Mouse (Mus musculus): Measurements from ENCODE around the gene Slamf6. TPM values are rescaled to one million over a fixed set of nuclear protein-coding genes. Genes with fewer than 3 reads are reported as not detected.

The Slamf6 gene
- polyA plus RNA-seq, 1 experiment from 2014 or later = not detected

DNA sequence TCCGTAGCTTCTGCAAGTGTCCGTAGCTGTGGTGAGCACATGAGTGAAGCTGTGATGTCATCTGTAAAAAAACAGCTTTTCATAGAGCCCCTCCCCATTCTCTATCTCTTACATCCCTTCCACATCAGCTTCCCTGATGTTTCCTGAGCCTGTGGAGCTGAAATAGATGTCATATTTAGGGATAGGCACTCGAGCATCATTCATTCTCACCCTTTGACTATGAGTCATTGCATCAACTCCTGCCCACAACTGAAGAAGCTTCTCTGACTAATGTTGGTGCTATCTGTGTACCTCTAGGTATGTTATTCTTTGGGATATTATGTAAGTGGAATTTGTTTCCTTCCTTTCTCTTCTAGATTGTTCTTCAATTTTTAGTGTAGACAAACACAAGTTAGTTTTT, 7.6 kb downstream of the Slamf6 start:
- WGBS = 74% methylated on average over 3 of the region's 3 CpGs
- no peak for ATAC-seq (ENCODE audit: low FRiP score, low read depth)
- H3K4me3 ChIP-seq = no peak overlapping the region

DNA sequence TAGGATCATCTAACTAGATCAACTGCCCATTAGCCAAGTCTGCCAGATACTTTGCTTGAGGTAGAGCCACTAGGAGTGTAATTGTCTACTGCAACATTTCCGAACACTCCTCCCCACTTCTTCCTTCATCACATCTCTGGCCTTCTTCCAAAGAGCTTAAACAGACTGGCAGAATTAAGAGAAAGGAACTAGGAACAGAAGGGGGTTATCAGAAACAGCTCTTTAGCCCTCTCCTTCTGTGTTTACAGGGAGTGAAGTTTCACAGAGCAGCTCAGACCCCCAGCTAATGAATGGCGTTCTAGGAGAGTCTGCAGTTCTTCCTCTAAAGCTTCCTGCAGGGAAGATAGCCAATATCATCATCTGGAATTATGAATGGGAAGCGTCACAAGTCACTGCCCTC, 16.5 kb downstream of the Slamf6 start:
- Histone ChIP-seq H3K36me3 (no peaks in the 10 kb centered on the region), H3K9ac (replicated peaks) (no peak overlapping the region), H3K27ac (replicated peaks) (no peak overlapping the region), H3K4me1 (no peaks in the 10 kb centered on the region), H3K27me3 (no peaks in the 10 kb centered on the region), H3K4me2 (replicated peaks) (no peak overlapping the region), H3K4me3 (no peak overlapping the region), H3K9me3 (no peaks in the 10 kb centered on the region)
- ATAC-seq (ENCODE audit: low FRiP score, low read depth) = no peak
- 73% methylated on average over 3 of the region's 3 CpGs for WGBS

More for the DNA sequence above, 7.6 kb downstream of the Slamf6 start:
- H3K4me1 ChIP-seq = no peaks in the 10 kb centered on the region
- H3K9ac ChIP-seq (replicated peaks) = no peak overlapping the region
- no peaks in the 10 kb centered on the region for H3K27me3 ChIP-seq
- no peak overlapping the region for H3K4me2 ChIP-seq (replicated peaks)
- H3K27ac ChIP-seq (replicated peaks) = no peak overlapping the region
- no peaks in the 10 kb centered on the region for H3K36me3 ChIP-seq
- no peaks in the 10 kb centered on the region for H3K9me3 ChIP-seq

DNA sequence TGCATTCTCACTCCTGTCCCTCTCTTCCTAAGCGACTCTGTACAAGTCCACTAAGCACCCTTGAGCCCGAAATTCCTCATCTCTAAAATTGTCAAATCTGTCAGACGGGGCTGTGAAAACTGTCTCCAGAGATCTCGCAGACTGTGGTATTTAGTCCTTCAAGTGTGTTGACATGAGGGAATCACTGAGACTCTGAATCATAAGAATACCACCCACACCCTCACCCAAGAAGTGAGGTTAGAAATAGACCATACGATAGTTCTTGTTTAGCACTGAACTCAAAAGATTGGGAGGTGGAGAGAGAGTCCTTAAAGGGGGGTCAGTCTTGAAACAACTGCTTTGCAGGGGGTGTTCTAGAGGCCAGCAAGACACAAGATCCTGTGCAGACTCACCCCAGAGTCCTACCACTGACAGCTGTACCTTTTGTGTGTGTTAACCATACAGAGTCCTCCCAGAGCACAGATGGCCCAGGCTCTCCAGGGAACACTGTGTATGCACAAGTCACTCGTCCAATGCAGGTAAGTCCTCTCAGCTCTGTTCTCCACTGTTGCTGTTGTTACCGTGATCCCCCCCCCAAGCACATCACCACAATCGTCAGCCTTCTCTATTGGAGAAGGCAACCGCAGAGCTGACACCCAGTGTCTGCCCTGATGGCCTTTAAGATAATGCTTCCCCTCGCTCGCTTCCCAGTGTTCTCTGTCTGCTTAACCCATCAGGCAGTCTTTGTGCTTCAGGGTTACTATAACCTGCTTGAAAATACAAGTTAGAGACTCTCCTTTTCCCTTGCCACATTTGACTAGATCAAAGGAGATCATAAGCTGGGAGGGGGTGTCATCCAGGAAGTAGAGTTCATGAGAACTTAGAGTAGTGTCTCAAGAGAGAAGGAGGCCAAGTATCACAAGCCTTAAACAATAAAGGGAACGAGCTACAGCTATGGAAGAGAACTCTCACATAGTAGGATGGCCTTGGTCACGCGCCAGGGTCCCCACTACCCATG, 21.9 kb downstream of the Slamf6 start:
- ATAC-seq (ENCODE audit: low FRiP score, low read depth) = no peak
- Histone ChIP-seq H3K4me3 (no peak overlapping the region), H3K36me3 (no peaks in the 10 kb centered on the region), H3K4me2 (replicated peaks) (no peak overlapping the region), H3K9ac (replicated peaks) (no peak overlapping the region), H3K27ac (replicated peaks) (no peak overlapping the region), H3K27me3 (no peaks in the 10 kb centered on the region), H3K4me1 (no peaks in the 10 kb centered on the region), H3K9me3 (no peaks in the 10 kb centered on the region)
- WGBS = 85% methylated on average over 14 of the region's 14 CpGs

DNA sequence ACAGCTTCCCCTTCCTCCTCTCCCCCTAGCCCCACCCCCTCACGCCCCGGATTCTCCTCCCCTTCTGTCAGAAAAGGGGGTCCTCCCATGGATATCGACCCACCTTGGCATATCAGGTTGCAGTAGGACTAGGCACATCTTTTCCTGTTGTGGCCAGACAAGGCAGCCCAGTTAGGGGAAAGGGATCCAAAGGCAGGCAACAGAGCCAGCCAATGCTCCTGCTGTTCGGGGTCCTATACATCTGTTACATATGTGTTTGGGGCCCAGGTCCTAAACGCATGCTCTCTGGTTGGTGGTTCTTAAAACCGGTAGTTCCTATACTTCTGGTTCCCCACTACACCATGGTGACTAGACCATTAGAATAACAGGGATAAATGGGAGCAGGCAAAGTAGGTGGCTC, 23.3 kb downstream of the Slamf6 start:
- WGBS = 86% methylated on average over 6 of the region's 6 CpGs

DNA sequence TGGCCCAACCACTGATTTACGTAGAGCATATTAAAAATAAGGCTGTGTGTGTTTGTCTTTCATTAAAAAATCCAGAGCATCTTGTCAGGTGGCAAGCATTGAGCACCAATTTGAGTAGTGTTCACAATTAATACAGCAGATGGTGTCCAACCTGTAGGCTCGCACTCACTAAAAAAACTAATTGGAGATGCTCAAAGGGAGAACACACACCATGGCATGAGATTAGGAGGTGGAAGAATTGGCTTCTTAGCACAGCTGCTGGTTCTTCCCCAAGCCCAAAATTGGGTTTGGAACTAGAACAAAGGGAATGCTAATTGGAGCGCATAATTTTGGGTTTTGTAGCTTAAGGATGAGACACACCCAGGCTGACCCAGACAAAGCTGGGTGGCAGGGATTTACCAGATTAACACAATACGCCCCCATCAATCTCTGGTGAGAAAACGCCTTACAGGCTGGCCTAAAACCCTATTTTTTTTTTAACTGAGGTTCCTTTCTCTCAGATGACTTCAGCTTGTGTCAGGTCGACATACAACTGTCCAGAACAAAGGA, 29.2 kb downstream of the Slamf6 start:
- 43% methylated on average over 6 of the region's 6 CpGs for WGBS
- no peak overlapping the region for H3K4me3 ChIP-seq
- peak; percentile 19; the same call in 1 of the 2 replicates for ATAC-seq (ENCODE audit: low FRiP score, low read depth)

More for the DNA sequence above, 23.3 kb downstream of the Slamf6 start:
- no peak for ATAC-seq (ENCODE audit: low FRiP score, low read depth)
- H3K4me2 ChIP-seq (replicated peaks) = no peak overlapping the region
- no peak overlapping the region for H3K4me3 ChIP-seq
- no peaks in the 10 kb centered on the region for H3K27me3 ChIP-seq
- H3K4me1 ChIP-seq = no peaks in the 10 kb centered on the region
- no peaks in the 10 kb centered on the region for H3K9me3 ChIP-seq
- H3K27ac ChIP-seq (replicated peaks) = no peak overlapping the region
- no peak overlapping the region for H3K9ac ChIP-seq (replicated peaks)
- H3K36me3 ChIP-seq = no peaks in the 10 kb centered on the region

DNA sequence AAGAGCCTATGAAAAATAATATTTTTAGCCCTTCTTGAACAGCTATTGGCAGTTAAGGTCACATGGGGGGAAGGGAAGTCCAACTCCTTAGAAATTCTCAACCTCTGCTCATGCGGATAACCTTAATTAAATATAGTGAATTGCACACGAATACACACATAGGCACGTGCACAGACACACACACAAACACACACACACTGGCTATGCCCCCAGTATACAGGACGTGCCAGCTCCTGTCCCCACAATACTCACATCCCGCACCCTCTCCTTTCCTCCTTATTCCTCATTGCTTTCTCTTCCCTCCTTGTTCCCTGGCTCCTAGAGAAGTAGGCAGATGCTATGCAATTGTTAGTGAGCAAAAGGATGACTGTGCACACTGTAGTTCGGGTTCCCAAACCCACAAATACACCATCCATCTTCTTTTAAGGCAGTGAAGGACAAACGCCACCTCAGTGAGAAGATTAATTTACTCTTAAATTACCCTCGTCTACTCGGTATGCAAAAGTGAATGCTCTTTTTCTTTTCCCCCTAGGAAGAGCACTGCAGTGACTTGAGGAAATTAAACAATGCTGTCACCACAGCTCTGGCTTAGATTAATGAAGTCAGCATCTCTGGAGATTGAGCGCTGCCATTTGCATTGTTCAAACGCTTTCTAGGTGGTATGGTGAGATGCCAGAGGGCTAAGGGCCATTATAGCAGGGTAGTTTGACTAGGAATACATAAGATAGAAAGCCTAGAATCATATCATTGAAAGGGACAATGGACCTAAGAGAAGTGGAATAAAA, 31.0 kb downstream of the Slamf6 start:
- no peak overlapping the region for H3K27ac ChIP-seq (replicated peaks)
- H3K4me3 ChIP-seq = no peak overlapping the region
- H3K4me2 ChIP-seq (replicated peaks) = no peak overlapping the region
- no peaks in the 10 kb centered on the region for H3K9me3 ChIP-seq
- ATAC-seq (ENCODE audit: low FRiP score, low read depth) = no peak
- no peak overlapping the region for H3K9ac ChIP-seq (replicated peaks)
- H3K4me1 ChIP-seq = no peaks in the 10 kb centered on the region
- no peaks in the 10 kb centered on the region for H3K27me3 ChIP-seq
- no peaks in the 10 kb centered on the region for H3K36me3 ChIP-seq
- WGBS = 75% methylated on average over 11 of the region's 11 CpGs

More for the DNA sequence above, 29.2 kb downstream of the Slamf6 start:
- no peaks in the 10 kb centered on the region for H3K9me3 ChIP-seq
- H3K4me1 ChIP-seq = no peaks in the 10 kb centered on the region
- no peak overlapping the region for H3K4me2 ChIP-seq (replicated peaks)
- H3K36me3 ChIP-seq = no peaks in the 10 kb centered on the region
- H3K27me3 ChIP-seq = no peaks in the 10 kb centered on the region
- H3K9ac ChIP-seq (replicated peaks) = no peak overlapping the region
- no peak overlapping the region for H3K27ac ChIP-seq (replicated peaks)

DNA sequence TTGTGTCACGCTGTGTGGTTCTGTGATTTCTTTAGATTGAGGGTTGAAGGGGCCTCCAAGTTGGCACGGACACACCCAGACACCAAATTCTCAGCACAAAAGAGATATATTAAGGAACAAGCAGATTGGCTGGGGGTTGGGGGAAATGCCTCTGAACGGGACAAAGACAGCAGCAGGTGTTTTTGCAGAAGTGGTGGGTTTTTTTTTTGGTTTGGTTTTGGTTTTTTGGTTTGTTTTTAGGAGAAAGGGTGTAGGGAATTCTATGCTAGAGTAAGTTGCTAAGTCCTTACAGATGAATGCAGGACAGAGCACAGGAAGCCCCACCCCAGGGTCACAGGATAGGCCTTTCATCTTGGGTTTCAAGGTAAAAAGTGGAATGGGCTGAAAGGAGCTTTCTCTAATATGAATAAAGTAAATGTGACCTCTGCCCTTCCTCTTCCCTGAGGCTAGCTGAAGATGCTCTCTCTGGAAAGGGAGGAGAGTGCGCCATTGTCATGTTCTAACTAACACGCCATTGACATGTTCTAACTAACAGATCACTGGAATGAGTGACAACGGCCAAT, 31.7 kb downstream of the Slamf6 start:
- Histone ChIP-seq H3K27me3 (no peaks in the 10 kb centered on the region), H3K9ac (replicated peaks) (no peak overlapping the region), H3K36me3 (no peaks in the 10 kb centered on the region), H3K4me1 (no peaks in the 10 kb centered on the region), H3K4me2 (replicated peaks) (no peak overlapping the region), H3K27ac (replicated peaks) (no peak overlapping the region), H3K9me3 (no peaks in the 10 kb centered on the region), H3K4me3 (no peak overlapping the region)
- no peak for ATAC-seq (ENCODE audit: low FRiP score, low read depth)
- WGBS = 83% methylated on average over 6 of the region's 6 CpGs

DNA sequence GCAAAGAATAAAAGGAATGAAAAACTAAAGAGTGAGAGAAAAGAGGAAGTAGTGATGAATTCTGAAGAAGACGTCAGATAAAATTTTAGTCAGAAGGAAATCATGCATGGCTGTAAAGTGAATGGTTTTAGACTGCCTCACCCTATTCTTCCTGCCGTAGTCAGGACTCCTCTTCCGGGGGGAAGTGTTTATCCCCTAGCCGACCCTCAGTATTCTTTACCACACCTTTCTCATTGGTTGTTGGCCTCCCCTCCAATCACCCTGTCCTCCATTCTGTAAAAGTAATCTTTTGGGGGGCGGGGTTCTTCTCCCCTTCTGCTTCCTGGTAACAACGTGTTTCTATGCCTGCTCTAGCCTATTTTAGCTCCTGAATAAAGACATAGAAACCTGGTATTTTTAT, 37.8 kb downstream of the Slamf6 start:
- H3K4me2 ChIP-seq (replicated peaks) = no peak overlapping the region
- H3K4me1 ChIP-seq = no peaks in the 10 kb centered on the region
- H3K36me3 ChIP-seq = no peaks in the 10 kb centered on the region
- H3K27ac ChIP-seq (replicated peaks) = no peak overlapping the region
- no peak overlapping the region for H3K4me3 ChIP-seq
- ATAC-seq (ENCODE audit: low FRiP score, low read depth) = no peak
- H3K9me3 ChIP-seq = no peaks in the 10 kb centered on the region
- H3K9ac ChIP-seq (replicated peaks) = no peak overlapping the region
- no peaks in the 10 kb centered on the region for H3K27me3 ChIP-seq
- 77% methylated on average over 6 of the region's 6 CpGs for WGBS

DNA sequence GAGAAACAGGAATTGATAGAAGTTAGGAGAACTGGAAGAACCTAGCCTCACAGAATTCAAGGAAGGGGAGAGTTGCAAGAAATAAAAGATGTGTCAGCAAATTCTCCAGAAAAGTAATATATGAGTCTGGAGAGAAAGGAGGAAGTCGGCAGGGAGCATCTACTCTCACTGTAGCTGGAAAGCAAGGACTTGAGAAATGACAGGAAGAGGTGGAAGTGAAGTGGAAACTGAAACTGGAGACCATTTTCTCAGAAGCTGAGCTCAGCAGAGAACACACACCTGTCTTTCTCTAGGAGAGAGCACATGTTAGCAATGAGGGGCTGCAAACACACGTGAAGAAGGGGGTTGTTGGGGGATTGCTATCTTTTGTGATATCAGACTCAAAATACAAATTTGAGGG, 40.1 kb downstream of the Slamf6 start:
- WGBS = 83% methylated on average over 2 of the region's 2 CpGs
- Histone ChIP-seq H3K4me3 (no peak overlapping the region), H3K9me3 (no peaks in the 10 kb centered on the region), H3K27ac (replicated peaks) (no peak overlapping the region), H3K27me3 (no peaks in the 10 kb centered on the region), H3K9ac (replicated peaks) (no peak overlapping the region), H3K4me1 (no peaks in the 10 kb centered on the region), H3K4me2 (replicated peaks) (no peak overlapping the region), H3K36me3 (no peaks in the 10 kb centered on the region)
- no peak for ATAC-seq (ENCODE audit: low FRiP score, low read depth)

DNA sequence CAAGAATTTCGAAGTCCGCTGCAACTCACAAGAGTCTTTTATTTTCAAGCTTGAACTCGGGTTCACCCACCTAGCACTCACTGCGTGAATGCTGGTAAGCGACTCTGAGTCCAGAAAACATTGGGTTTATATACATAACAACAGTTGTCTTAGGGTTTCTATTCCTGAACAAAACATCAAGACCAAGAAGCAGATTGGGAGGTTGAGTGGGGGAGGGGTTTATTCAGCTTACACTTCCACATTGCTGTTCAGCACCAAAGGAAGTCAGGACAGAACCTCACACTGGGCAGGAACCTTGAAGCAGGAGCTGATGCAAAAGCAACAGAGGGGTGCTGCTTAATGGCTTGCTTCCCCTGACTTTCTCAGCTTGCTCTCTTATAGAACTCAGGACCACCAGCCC, 43.4 kb downstream of the Slamf6 start:
- H3K27me3 ChIP-seq = no peaks in the 10 kb centered on the region
- H3K4me1 ChIP-seq = no peaks in the 10 kb centered on the region
- WGBS = 90% methylated on average over 5 of the region's 5 CpGs
- ATAC-seq (ENCODE audit: low FRiP score, low read depth) = no peak
- H3K4me2 ChIP-seq (replicated peaks) = no peak overlapping the region
- no peak overlapping the region for H3K4me3 ChIP-seq
- no peaks in the 10 kb centered on the region for H3K36me3 ChIP-seq
- no peak overlapping the region for H3K27ac ChIP-seq (replicated peaks)
- H3K9ac ChIP-seq (replicated peaks) = no peak overlapping the region
- no peaks in the 10 kb centered on the region for H3K9me3 ChIP-seq

DNA sequence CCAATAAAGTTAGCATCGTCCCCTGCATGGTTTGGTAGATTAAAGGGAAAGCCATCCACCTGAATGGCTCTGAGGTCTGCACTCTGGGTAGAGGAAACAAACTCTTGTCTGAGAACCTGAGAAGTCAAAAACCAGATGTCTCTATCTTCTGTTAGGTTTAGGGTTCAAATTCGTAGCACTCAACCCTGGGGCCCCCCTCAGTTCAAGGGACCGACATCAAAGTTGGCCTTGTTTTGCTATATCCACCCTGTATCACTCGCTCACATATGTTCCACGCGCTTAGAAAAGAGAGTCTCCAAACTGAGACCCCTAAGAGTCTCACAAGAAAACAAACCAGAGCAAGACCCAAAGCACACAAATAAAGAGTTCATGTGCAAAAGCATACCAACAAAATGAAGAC, 44.4 kb downstream of the Slamf6 start:
- no peak overlapping the region for H3K9ac ChIP-seq (replicated peaks)
- 91% methylated on average over 6 of the region's 6 CpGs for WGBS
- no peaks in the 10 kb centered on the region for H3K36me3 ChIP-seq
- no peak overlapping the region for H3K4me2 ChIP-seq (replicated peaks)
- H3K4me3 ChIP-seq = no peak overlapping the region
- ATAC-seq (ENCODE audit: low FRiP score, low read depth) = no peak
- H3K9me3 ChIP-seq = no peaks in the 10 kb centered on the region
- H3K27me3 ChIP-seq = no peaks in the 10 kb centered on the region
- no peak overlapping the region for H3K27ac ChIP-seq (replicated peaks)
- no peaks in the 10 kb centered on the region for H3K4me1 ChIP-seq

DNA sequence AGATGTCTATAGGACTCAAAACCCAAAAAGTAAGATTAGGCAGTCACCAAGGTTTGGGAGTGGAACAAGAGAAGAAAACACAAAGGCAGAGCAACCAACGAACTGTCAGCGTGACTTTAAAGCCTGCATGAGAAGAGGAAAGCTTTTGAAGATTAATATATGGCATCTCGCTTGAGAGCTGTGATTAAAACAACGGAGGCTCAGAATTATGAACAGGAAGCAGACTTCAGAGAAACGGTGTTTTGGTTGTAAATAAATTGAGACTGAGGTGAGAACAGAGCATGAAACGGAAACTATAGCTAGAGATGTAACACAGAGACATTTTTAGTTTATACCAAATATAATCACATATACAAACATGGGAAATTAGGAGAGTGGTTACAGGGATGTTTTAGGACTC, 46.3 kb downstream of the Slamf6 start:
- Histone ChIP-seq H3K9ac (replicated peaks) (no peak overlapping the region), H3K9me3 (no peaks in the 10 kb centered on the region), H3K27ac (replicated peaks) (no peak overlapping the region), H3K4me1 (no peaks in the 10 kb centered on the region), H3K4me3 (no peak overlapping the region), H3K27me3 (no peaks in the 10 kb centered on the region), H3K4me2 (replicated peaks) (no peak overlapping the region), H3K36me3 (no peaks in the 10 kb centered on the region)
- no peak for ATAC-seq (ENCODE audit: low FRiP score, low read depth)
- 87% methylated on average over 6 of the region's 6 CpGs for WGBS
